Mouse (Mus musculus) kidney, adult 2 months (tissue): ENCODE data around the gene Bpgm.

Experiments used
- CTCF ChIP-seq: fragments of 200-500 bp; conservative IDR thresholded peaks from 2 replicates; pipeline ENCODE4 v1.5.1; 2011; ENCODE audit warnings: low read depth, mild to moderate bottlenecking, control low read depth, low read length, moderate library complexity, mixed read lengths; ENCODE audit not compliant: insufficient read depth, insufficient read length
- POLR2A ChIP-seq: fragments of 200-500 bp; IDR thresholded peaks from one replicate; pipeline ENCODE4 v1.6.1; 2011; ENCODE audit warnings: low read depth, low read length, control low read depth

DNA sequence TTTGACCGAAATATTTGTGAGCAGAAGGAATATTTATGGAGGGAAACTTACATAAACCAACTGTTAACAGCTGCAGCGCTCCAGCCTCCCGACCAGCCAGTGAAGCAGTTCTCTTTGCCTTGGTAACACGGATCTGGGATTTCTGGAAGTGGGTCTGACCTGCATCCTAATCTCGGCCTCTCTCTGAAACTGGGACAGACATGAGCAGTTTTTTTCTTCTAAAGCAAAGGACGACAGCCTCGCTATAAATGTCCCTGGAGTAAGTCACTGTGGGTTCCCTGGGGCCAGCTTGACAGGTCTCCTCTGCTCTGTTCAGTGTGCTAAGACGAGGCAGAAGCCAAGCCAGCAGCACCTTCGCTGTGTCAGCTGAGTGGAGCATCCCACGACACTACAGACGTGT is 29.9 kb downstream of the Bpgm start:
- TF ChIP-seq POLR2A (no peak), CTCF (no peak)
